Comparison of ENCODE assay signal across 8 mouse cellular contexts in the genomic region with DNA sequence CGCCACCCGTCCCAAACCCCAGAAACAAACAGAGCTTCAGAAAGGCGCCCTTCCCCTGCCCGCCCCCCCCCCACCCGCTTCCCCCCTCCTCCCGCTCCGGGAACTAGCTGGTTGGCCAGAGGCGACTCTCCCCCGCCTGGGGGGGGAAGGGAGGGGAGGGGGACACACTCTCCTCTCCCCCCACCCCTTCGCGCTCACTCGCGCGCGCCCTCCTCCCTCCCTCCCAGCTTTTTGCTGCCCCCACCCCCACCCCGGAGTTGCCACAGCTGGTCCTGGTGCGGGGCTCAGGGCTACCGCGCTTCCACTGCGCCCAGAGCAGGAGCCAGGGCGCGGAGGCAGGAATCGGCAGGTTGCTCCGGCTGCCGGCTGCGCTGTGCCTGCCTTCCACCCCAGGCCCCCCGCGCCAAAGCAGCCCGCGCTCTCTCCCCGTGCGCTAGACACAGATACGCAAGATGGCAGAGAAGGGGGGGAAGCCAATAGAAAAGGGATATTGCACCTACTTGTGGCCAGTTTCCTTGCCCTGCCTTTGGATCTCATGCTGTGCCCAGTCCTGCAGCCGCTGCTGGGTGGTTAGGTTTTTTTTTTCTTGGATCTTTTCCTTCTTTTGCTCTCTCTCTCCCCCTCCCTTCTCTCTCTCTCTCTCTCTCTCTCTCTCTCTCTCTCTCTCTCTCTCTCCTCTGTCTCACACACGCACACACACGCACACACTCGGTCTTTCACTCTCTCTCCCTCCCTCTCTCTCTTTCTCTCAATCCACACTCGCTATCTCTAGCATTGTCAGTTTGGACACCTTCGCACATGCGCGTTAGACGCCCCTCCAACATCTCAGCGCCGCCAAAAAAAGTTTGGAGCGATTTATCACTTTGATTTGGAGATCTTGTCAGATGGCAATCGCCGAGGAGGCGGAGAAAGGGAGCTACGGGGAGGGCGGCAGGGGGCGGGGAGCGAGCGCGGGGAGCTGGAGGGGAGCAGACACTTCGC. TPM values are rescaled to one million over a fixed set of nuclear protein-coding genes. Genes with fewer than 3 reads are reported as not detected.
DNase-seq lines count a peak whose midpoint lies in the region; ATAC-seq lines count a peak whose summit lies in the region.

No protein-coding gene starts in this region.

- 0 out of 2 replicates have a peak overlapping the region, but pooled peaks have one; percentile 17 for H3K9ac ChIP-seq in liver, embryonic 13.5 days
- H3K9ac ChIP-seq in neural tube, embryonic 12.5 days: peak overlapping the region; percentile 61

- no peaks in the 10 kb centered on the region for H3K36me3 ChIP-seq in liver, embryonic 13.5 days
- no peaks in the 10 kb centered on the region for H3K36me3 ChIP-seq in neural tube, embryonic 12.5 days

- no peak for ATAC-seq in liver, embryonic 13.5 days (ENCODE audit: low read depth)
- ATAC-seq in neural tube, embryonic 12.5 days (ENCODE audit: low FRiP score, low read depth): peak; percentile 46

- H3K4me2 ChIP-seq in liver, embryonic 13.5 days: peak overlapping the region; percentile 70
- H3K4me2 ChIP-seq in neural tube, embryonic 12.5 days (replicated peaks): peak overlapping the region; percentile 89

- H3K4me1 ChIP-seq in liver, embryonic 13.5 days (replicated peaks): peaks cover 19% of the 10 kb centered on the region
- peaks cover 36% of the 10 kb centered on the region for H3K4me1 ChIP-seq in neural tube, embryonic 12.5 days

- peak; percentile 62 for DNase-seq in 3T3-L1 (ENCODE audit: low read depth, low spot score)
- DNase-seq in adipocyte (ENCODE audit: low spot score): peak; percentile 59
- DNase-seq in gastrocnemius, postnatal 4 days (ENCODE audit: low spot score in 2 of 2): peak; percentile 27 to 30
- DNase-seq in hindlimb bud, embryonic 11.5 days (ENCODE audit: extremely low spot score, low read depth, low spot score): peak; percentile 54
- no peak for DNase-seq in liver, embryonic 13.5 days
- DNase-seq in right cerebral cortex, adult 18-20 months: no peak
- no peak for DNase-seq in left cerebral cortex, postnatal 14 days (ENCODE audit: low spot score in 2 of 2)

- peaks cover 100% of the 10 kb centered on the region for H3K27me3 ChIP-seq in liver, embryonic 13.5 days
- H3K27me3 ChIP-seq in neural tube, embryonic 12.5 days (replicated peaks): peaks cover 76% of the 10 kb centered on the region

- under 1% methylated on average over 45 of the region's 55 CpGs for WGBS in liver, embryonic 13.5 days (ENCODE audit: insufficient replicate concordance)
- WGBS in neural tube, embryonic 12.5 days: under 1% methylated on average over 51 of the region's 55 CpGs

- H3K4me3 ChIP-seq in liver, embryonic 13.5 days (replicated peaks): peak overlapping the region; percentile 54
- H3K4me3 ChIP-seq in neural tube, embryonic 12.5 days: peak overlapping the region; percentile 59

- no peak overlapping the region for H3K27ac ChIP-seq in liver, embryonic 13.5 days
- H3K27ac ChIP-seq in neural tube, embryonic 12.5 days: 0 out of 2 replicates have a peak overlapping the region, but pooled peaks have one; percentile 37

- no peaks in the 10 kb centered on the region for H3K9me3 ChIP-seq in liver, embryonic 13.5 days (replicated peaks)
- no peaks in the 10 kb centered on the region for H3K9me3 ChIP-seq in neural tube, embryonic 12.5 days

- intact Hi-C loops in left cerebral cortex, postnatal 14 days (cut with DNase I): loop anchor here (1.0 to 5.0 kb wide), 2 partner anchors 287 to 494 kb away; no protein-coding TSS in a partner anchor

RNA-seq across cellular contexts. Expression of a gene that starts 38.6 kb away (rescaled TPM):
- total RNA-seq in gastrocnemius, postnatal 4 days (2021): 10 to 100 TPM; 15.6 to 18.0 TPM
- 0.81 and 1.2 TPM in 2 replicates for polyA plus RNA-seq in liver, embryonic 13.5 days (2015; fragmentation: Nextera tagmentation; extraction: Ambion mirVana)
- polyA plus RNA-seq in neural tube, embryonic 12.5 days (2016; fragmentation: Nextera tagmentation; extraction: Ambion mirVana): 16.1 and 18.4 TPM in 2 replicates
- total RNA-seq in left cerebral cortex, postnatal 14 days (2021): 1 to 10 TPM; 5.2 to 6.0 TPM

Comparison
In these comparisons a context has a peak if more than half of its experiments do, and no peak if none do; other contexts are left out.
1. DNase-seq: peak in 3T3-L1 (single experiment), adipocyte (single experiment), gastrocnemius, postnatal 4 days (2 of 2) and hindlimb bud, embryonic 11.5 days (single experiment); none in liver, embryonic 13.5 days (single experiment), right cerebral cortex, adult 18-20 months (single experiment) and left cerebral cortex, postnatal 14 days (0 of 2).